Mouse (Mus musculus) heart, postnatal 4 days (tissue): Measurements from ENCODE around the gene Arl3. TPM values are rescaled to one million over a fixed set of nuclear protein-coding genes. Genes with fewer than 3 reads are reported as not detected.

Source experiments
- DNase-seq: peaks from one replicate; pipeline ENCODE4 v3.0.0; 2021
- total RNA-seq, 2 experiments: library from RNA; stranded (reverse); gene quantifications; 2 replicates each; pipeline ENCODE4 v1.2.3; 2021

Gene Arl3
- total RNA-seq, 2 experiments from 2014 or later: 29.6 to 31.1 TPM

DNA sequence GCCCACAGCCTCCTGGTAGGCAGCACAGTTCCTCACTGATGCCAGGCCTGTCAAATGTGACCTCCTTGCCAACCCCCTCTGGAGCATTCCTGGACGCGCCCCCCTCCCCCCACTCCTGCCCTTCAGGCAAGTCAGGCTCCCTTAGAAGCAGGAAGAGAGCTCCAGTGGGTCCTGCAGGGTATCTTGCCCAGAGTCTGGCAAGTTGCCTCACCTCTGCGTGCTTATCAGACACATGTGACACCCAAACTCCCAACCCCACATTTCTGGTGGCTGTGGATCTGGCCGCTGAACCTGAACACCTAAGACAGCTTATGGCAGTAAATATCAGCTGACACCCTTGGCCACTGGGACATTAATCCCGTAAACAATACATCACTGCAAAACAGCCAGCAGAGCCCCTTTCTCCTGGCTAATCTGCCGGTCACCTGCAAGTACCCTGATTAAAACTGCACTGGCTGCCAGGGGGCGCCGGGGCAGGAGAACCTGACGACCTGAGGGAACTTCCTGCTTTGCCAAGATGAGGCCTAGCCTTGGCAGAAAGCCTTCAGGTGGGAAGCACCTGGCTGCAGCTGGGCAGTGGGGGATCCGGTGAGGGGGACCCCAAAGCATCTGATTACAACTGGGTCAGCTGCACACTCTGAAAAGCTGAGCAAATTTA, 40.8 kb downstream of the Arl3 start:
- DNase-seq: peak; percentile 83

DNA sequence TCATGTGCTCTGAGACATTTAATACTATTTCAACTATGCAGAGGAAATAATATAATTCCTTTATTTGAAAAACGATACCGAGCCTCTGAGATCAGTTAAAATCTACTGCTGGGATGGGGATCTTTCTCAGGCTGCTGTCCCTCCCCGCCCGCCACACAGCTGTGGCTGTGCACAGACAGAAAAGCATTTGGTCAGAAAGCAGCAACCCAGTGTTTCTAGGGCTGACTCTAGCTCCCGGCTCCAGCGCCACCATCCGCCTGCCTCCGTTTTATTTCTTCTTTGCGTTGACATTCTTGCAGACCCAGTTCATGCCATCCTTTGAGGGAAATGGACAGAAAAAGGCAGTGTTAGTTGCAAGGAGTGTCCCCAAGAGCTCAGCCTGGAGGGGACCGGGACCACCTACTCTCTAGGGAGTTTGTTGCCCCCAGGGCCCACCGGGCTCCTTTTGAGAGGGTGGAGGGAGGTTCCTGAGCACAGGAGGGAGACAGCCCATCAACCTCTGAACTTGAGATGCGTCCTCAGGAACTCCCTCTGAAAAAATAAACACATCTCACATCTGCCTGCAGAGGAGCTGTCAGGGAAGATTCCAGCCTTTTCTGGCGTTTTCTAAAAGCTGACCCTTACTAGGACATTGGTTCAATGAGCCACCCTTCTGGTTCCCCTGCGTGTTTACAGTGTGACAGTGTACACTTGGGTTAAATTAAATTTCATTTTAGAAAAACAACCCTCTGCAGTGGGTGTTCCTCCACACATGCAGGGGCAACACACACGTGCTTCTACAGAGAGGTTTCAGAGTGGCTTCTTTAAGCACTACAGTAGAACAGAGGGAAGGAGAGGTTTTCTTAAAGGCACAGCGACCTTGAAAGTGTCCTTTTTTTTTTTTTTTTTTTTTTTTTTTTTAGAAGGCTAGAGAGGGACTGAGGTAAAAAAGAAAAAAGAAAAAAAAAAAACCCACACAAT, 41.6 kb downstream of the Arl3 start:
- DNase-seq: peak; percentile 50

DNA sequence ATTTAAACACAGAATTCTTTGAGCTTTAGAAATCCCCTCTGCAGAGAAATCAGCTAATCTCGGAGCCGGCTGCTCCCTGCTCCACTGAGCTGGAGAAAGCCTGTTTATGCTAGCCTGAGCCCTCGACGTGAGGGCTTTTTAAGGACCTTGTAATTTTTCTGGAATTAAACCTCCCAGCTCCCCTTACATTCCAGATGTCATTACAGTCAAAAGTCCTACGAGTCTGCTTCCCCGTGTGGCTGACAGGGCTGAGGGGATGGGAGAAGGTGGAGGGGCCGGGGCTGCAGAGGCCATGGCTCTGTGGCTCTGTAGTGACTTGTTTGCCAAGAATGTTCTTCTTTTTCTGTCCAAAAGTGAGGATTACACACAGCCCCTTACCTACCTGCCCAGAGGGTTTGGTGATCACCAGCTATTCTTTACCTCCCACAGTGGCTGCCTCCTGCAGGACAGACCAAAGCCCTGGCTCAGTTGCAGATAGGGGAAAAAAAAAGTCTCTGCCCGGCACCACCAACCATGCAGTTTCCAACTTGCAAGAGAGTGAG, 42.5 kb downstream of the Arl3 start:
- no peak for DNase-seq

DNA sequence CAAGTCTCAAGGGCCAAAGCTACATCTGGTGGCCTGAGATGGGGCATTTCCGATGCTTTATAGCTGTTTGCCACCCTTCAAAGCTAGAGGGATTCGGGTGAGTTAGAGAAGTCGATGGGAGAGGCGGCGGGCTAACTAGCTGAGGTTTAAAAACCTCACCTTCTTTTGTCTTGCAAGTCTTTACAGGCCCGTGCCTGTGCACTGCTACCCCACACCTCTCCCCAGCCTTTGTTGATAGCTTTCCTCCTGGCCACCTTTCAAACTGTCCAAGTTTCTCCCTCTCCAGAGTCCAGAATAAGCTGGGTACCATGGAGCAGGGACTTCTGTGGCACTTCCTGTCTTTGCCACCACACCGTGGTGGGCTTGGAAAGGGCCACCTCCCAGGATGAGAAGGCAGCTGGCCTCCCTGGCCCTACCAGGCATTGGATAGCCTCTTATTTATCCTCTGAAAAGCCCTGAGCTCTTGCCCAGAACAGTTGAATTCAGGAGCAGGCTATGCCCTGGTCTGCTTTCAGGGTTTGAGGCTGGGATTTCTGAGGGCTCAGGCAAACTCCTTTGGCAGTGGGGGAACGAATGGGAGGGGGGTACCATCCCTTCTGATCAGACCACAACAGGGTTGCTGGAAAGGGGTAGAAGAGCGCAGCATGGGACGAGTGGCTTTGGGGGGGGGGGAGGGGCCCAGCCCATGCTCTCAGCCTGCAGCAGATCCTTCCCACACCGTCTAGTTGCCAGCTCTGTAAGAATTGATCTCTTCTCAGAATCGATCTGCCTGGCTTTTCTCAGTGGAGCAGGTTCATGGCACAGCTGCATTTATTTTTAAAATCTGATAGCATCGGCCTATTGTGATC, 43.2 kb downstream of the Arl3 start:
- DNase-seq: no peak

DNA sequence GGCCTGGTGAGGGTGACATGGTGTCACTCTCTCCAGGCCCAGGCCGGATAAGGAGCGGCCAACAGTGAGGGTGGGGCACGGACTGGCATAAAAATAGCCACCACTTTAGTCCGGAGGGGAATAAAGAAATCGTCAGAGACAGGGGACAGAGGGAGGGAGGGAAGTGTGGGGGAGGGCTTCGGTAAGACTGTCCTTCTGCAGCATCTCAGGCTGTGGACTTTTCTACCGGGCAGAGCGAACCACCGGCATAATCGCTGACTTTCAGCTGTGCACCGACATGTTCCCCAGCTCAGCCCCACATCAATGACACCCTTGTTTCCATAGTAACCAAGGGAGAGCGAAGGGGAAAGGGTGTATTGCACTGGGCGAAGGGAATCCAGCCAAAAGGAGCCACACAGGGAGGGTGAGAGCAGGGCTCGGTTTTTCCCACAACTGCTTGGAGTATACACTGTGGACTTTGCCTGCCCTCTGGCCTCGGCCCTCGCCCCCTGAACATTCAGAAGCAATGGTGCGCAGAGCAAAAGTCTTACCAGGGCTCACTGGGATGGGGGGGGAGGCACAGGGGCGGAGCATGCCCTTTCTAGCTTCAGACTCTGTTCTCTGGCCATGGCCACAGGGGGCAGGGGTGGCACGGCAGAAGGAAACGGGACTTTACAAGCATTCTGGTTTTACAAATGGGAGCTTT, 44.3 kb downstream of the Arl3 start:
- DNase-seq: peak; percentile 74

DNA sequence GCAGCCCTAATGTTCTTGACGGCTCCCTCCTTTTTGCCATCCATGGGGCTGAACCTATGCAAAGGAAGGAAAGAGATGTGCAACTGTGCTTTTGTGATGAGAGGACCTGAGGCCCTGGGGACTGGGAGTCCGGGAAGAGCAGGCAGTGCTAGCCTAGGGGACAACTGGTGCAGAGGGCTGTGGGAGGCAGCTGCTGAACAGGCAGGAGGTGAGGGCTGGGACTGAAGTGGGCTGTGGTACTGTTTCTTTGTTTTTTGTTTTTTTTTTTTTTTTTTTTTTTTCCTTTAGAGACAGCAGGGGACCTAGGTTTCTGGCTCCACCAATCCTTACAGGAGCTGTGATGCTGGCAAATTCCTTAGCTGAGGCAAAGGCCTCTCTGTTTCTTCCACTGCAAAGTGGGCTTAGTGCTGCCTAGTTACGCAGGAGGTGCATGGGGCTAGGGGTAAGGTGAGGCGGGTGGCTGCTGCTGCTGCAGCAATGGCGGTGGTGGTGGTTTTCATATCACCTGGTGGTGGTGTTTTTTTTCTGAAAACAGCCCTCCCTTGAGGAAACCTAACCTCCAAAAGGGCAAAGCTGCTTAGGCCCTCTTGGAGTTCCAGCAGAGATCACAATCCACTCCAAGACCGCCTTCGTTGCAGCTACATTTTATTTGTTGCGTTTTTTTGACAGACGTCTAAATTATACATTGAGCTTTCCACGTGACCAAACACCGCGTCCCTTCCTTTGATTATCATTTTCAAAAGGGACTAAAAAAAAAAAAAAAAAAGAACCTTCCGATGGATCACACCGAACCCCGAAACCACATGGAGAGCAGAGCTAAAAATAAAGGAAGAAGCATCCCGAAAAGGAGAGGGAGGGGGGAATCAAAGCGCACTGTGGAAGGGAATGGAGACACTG, 45.1 kb downstream of the Arl3 start:
- DNase-seq: no peak

DNA sequence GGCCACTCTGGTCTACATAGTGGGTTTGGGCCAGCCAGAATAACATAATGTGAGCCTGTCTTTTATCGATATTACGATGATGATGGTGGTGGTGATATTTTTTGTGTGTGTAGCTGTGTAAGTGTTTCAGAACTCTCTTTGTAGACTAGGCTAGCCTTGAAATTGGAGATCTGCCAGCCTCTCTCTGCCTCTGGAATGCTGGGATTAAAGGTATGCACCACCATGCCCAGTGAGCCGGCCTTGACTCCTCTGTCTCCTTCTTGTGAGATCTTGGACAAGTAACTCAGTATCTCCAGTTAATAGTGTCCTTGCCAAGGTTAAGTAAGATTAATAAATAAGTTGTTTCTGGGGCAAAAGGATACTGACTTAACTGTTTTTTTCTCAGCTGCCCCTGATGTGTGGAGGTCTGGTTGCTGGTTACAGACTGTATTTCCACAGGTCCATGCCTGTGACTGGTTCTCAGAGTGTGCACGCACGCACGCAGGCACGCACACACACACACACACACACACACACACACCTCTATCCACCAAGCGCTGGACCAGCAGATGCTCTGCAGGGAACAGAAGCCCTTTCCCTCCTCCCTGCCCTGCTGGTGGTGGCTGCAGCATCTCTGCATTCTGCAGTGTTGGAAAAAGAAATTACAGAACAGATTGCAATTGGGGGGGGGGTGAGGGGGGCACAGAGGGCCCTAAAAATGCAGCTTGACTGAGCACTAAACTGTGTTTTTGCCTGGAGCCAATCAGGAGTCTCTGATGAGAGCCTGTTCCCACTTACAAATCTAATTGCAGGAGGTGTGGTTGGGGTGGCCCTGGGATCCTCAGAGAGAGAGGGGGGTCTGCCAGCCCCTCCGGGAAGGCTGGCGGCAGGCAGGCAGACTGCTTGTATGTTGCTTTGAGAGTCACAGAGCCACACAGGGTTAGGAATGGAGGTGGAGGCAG, 47.0 kb downstream of the Arl3 start:
- no peak for DNase-seq

DNA sequence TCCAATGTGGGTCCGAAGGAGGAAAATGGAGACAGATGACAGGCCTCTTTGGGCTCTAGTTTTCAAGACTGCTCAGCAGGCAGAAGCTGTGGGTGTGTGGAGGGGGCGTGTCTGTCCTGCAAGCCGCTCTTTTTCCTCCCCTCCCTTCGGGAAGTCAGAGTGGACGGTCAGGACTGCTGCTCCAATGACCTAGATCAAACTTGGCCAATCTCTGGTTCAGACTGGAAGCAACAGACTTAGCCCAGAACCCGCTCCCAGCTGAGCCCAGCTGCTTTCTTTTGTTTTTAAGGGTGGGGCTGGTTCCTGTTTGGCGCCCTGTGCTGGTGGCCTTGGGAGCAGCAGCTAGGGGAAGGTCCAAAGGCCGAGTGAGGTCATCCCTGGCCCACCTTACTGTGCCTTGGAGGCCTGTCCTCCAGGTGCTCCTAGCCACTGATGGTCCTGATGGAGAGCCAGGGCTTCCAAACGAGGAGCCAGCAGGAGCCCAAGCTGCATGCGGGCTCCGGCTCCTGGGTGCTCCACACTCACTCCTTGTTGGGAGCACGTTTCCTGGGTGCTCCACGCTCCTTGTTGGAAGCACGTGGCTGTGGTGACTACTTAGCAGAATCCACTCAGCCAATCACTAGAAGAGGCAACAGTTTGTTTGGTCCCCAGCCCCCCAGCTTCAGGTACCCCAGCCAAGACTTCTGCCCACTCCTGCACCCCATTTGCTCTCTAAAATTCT, 48.2 kb downstream of the Arl3 start:
- peak; percentile 83 for DNase-seq

DNA sequence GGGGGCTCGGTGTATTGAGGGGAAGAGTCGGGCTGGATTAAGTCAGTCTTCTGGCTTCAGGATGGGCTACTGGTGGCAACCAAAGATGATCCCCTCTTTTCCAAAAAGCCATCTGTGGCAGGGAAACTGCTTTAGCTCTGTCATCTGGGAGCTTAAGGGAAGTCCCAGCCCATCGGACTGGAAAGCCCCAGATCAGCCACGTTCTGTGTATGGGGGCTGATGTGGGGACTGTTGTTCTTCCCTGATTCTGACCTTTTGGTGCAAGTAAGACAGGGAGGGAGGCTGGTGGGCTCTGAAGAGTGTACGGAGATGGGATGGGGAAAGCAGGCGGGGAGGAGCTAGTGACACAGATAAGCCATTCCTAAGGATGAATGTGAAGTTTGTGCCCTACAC, 48.9 kb downstream of the Arl3 start:
- no peak for DNase-seq

DNA sequence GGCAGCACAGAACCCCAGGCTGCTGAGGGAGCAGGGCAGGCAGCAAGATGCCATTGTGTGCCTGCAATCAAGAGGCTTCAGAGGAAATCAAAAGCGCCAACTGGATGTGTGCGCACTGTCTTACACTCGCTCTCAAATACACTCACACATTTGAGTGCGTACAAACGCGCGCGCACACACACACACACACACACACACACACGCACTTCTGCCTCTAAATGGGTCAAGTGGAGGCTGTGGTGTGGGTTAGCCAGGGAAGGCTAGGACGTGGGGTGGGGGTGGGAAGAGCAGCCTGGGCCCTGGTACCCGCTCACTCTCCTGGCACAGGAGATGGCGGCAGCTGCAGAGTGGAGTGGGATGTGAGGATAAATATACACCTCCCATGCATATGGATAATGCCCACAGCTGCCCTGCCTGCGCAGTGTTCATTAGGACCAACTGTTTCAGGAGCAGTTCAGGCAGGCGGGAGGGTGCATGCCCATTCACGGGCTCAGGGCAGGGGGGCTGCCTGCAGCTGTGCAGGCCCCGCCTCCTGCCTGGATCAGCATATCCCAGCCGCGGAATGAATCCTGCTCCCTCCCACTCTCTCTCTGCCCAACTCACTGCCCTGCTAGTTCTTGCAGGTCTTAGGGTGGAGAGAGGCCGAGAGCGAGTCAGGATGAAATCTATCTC, 49.4 kb downstream of the Arl3 start:
- DNase-seq: peak; percentile 76

DNA sequence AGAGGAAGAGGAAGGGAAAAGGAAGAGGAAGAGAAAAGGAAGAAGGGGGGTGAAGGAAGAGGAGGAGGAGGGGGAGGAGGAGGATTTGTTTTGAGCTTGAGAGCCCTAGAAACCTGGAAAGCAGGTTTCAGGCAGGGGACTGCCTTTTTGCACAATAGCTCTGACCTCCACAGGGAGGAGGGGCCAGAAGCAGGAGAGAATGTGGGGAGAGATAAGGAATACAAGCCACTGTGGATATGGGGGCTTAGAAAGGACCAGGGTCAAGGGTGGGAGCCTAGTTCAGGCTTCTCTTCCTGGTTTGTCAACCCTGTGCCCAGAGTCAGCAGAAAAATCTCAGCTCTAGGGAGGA, 49.9 kb downstream of the Arl3 start:
- DNase-seq: no peak

DNA sequence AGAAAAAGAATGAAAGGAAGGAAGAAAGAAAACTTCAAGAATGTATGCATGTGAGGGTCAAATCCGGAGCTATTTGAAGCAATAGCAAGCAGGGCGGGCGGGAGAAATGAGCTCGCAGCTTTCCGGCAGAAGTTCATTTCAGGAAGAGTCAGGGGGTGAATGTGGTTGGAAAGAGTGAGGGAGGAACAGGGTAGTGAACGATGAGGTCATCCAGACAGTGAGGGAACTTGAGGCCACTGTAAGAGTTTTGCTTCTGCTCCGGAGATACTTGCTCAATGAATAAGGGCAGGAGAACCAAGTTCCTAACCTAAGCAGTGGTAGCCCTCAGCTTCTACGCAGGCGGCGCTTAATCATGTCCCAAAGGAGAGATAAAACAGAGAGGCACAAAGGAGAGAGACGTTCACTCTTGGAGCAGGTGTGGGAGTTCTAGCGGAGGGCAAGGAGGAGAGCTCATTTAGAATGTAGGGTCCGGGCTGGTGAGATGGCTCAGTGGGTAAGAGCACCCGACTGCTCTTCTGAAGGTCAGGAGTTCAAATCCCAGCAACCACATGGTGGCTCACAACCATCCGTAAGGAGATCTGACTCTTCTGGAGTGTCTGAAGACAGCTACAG, 50.5 kb downstream of the Arl3 start:
- peak; percentile 17 for DNase-seq

DNA sequence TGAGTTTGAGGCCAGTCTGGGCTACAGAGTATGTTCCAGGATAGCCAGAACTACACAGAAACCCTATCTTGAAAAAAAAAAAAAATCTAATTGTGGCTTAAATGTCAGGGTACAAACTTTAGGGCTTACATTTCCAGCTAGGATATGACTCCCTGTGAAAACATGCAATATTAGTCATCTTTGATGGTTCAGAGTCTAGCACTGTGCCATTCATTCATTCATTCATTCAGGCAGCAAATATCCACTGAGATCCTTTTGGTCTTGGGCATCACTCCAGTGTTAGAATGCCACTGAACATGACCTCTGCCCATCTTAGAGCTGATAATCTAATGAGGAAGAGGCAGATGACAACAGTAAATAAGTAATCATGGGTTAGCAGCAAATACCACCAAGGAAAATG, 51.3 kb downstream of the Arl3 start:
- no peak for DNase-seq

DNA sequence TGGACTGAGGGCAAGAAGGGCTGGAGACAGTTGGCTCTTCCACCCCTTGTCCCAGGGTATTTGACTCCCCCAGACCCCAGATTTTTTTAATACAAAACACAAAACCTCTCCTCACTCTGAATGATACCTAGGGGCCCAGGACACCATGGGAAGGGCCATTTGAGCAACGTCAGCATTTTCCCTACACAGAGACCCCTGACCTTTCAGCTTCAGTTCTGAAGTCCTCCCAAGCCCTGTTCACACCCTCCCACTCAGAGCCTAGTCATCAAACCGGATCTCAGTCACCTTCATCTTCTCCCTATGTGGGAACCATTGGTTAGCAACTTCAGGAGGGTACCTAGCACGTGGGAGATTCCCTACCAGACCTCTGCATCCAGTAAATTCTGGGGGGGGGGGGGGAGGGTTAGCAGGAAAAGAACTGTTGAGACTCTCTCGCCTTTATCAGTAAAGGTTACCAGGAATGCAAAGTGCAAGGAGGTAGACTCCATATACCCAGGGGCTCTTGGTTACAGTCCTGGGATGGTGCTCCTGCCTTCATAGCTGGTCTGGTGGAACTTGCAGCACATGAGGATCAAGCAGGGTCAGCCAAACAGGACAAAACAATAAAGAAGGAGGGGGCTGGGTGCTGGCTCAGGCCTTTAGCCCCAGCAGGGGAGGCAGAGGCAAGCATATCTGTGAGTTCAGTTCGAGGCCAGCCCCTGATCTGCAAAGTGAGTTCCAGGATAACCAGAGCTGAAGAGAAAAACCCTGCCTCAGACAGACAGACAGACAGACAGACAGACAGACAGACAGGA, 54.0 kb downstream of the Arl3 start:
- DNase-seq: no peak

DNA sequence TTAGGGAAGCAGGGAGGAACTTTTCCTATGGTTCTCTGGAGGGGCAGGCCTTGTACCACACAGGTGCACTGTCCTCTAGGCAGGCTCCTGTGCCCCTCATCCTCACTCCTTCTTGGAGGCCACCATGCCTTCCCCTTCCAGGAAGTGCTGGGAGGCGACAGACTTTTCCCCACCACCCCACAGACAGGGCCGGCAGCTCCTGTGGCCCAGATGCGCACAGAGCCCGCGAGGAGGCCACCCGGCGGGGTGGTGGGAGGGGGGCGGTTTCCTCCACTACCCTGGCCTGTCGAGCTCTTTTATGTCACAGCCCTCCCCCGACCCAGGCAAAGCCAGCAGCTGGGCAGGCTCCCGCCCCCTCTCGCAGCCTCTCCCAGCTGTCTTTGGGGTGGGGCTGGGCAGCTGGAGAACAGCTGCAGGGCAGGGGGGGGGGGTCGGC, 54.6 kb downstream of the Arl3 start:
- DNase-seq: peak; percentile 65

DNA sequence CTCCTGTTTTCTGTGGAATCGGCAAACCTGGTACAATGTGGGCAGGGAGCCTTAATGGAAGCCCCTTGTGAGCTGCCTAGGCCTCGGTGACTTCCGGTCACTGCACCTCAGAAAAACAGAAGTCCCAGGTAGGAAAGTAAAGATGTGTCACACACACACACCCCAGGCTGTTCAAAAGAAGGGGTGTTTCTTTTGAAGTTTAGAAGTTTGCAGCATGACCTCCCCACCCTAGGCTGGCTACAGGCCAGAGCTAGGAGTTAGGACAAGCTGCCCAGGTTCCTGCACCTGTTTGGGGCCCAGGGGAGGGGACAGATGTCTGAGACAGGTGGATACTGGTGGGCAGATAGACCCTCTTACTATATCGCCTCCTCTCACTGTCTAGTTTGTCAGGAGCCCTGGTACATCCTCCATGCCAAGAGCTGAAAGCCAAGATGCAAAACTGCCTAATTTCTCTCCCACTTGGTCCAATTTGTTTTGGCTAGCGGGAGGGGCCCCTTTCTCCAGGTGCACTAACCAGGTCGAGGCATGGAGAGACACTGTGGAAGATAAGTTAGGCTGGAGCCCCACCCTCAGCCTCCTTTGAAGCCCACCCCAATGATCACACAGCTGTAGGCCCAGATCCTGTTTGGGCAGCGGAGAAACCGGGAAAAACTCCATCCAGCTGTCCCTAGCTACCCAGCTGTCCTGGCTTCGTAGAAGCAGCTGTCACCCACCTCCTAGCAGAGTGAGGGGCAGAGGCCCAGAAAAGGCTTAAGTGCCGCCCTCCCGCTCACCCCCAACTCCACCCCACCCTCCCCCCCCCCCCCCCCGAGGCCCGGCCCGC, 55.3 kb downstream of the Arl3 start:
- no peak for DNase-seq
